Mouse (Mus musculus) limb, embryonic 15.5 days (tissue): ENCODE data around the gene Smyd3. TPM values are rescaled to one million over a fixed set of nuclear protein-coding genes. Genes with fewer than 3 reads are reported as not detected.

Experiments
- ATAC-seq: fragments of 200-750 bp; cut with Nextera tagmentation; 2 replicates; pipeline ENCODE4 v1.8.0; 2017; ENCODE audit warnings: low read depth, moderate TSS enrichment; ENCODE audit not compliant: insufficient number of reproducible peaks, low FRiP score, low TSS enrichment
- H3K27ac ChIP-seq: fragments of 300-500 bp; sonication (generic); 2 replicates; pipeline ENCODE4 v1.5.1; 2015; ENCODE audit warnings: moderate library complexity, mild to moderate bottlenecking, inconsistent platforms
- H3K27me3 ChIP-seq: fragments of 300-500 bp; sonication (generic); 2 replicates; pipeline ENCODE4 v1.6.1; 2015; ENCODE audit warnings: inconsistent platforms
- H3K36me3 ChIP-seq: fragments of 300-500 bp; sonication (generic); 2 replicates; pipeline ENCODE4 v1.6.1; 2015; ENCODE audit warnings: inconsistent platforms
- H3K4me1 ChIP-seq: fragments of 300-500 bp; sonication (generic); 2 replicates; pipeline ENCODE4 v1.6.1; 2015; ENCODE audit warnings: inconsistent platforms
- H3K4me2 ChIP-seq: fragments of 300-500 bp; sonication (generic); 2 replicates; pipeline ENCODE4 v1.6.1; 2015; ENCODE audit warnings: mild to moderate bottlenecking, inconsistent platforms
- H3K4me3 ChIP-seq: fragments of 300-500 bp; sonication (generic); 2 replicates; pipeline ENCODE4 v1.5.1; 2015; ENCODE audit warnings: mild to moderate bottlenecking, inconsistent platforms
- H3K9ac ChIP-seq: fragments of 300-500 bp; sonication (generic); 2 replicates; pipeline ENCODE4 v1.6.1; 2015; ENCODE audit warnings: inconsistent platforms
- H3K9me3 ChIP-seq: fragments of 300-500 bp; sonication (generic); 2 replicates; pipeline ENCODE4 v1.6.1; 2016; ENCODE audit warnings: inconsistent platforms
- WGBS: fragments of 180-500 bp; shearing (Covaris S2); methylation state at CpG from one replicate; pipeline ENCODE4 v1.1.7; 2015; 5-methylcytosine and 5-hydroxymethylcytosine counted together
- polyA plus RNA-seq: library from polyadenylated mRNA; unstranded; fragments of >200 nt; fragmentation: Nextera tagmentation; extraction: Ambion mirVana; gene quantifications from 2 replicates; pipeline ENCODE4 v1.2.1, GENCODE M21; 2015

Gene Smyd3
- polyA plus RNA-seq, 1 experiment from 2014 or later: 19.2 TPM

- no peak overlapping the region for H3K9ac ChIP-seq
- no peak overlapping the region for H3K4me2 ChIP-seq
- H3K9me3 ChIP-seq: no peaks in the 10 kb centered on the region
- H3K27ac ChIP-seq: no peak overlapping the region
- peaks cover 17% of the 10 kb centered on the region for H3K4me1 ChIP-seq
- ATAC-seq: no peak
- no peaks in the 10 kb centered on the region for H3K27me3 ChIP-seq
- H3K36me3 ChIP-seq: no peaks in the 10 kb centered on the region
- H3K4me3 ChIP-seq: no peak overlapping the region
- 24% methylated on average over 8 of the region's 8 CpGs for WGBS
Observed at GRCm38 (mm10) chr1:178978617-178979245, 539.1 kb downstream of the Smyd3 start.

DNA sequence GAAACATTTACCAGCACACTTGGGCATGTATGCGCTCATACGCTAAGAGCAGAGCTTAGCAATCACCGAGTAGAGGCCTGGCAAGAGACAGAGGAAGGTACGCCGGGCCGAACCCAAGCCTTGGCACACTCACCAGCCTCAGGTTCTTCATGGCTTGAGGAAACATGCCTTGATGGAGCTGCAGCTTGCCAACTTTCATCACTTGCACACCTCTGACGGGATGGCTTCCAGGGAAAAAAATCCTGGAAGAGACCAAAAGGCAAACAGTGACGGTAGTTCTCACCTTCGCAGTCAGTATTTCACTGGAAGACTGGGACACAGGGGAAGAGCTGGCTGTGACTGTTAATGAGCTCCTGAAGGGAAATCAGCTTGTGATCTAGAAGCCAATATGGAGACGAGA is 545.8 kb downstream of the Smyd3 start:
- H3K27me3 ChIP-seq: no peaks in the 10 kb centered on the region
- no peak overlapping the region for H3K4me3 ChIP-seq
- H3K9me3 ChIP-seq: no peaks in the 10 kb centered on the region
- no peak overlapping the region for H3K4me2 ChIP-seq
- no peak for ATAC-seq
- H3K4me1 ChIP-seq: peaks cover 3% of the 10 kb centered on the region; the same call in 1 of the 2 replicates
- no peaks in the 10 kb centered on the region for H3K36me3 ChIP-seq
- no peak overlapping the region for H3K27ac ChIP-seq
- 73% methylated on average over 10 of the region's 10 CpGs for WGBS
- H3K9ac ChIP-seq: no peak overlapping the region

DNA sequence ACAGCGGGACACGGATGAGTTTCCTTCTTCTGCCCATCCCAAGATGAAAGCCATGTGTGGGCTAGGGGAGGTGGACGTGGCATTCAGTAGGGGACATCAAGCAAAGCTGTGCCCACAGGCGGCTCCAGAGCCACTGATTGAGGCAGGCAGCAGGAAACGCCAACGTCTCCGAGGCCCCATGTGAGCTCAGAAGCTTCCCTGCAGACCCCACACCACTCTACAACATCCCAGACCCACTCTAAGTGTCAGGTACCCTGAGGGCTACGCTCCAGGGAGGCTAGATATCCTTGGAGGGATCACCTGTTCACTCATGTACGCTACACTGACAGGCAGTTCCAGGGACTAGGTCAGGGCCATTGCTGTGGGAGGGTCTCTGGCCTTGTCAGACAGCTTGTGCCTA is 556.2 kb downstream of the Smyd3 start:
- Histone ChIP-seq H3K4me3 (no peak overlapping the region), H3K27me3 (0 out of 2 replicates have a peak, but pooled peaks cover 9% of the 10 kb centered on the region), H3K9me3 (no peaks in the 10 kb centered on the region), H3K36me3 (no peaks in the 10 kb centered on the region), H3K4me2 (no peak overlapping the region), H3K27ac (no peak overlapping the region), H3K4me1 (peaks cover 16% of the 10 kb centered on the region), H3K9ac (no peak overlapping the region)
- 65% methylated on average over 9 of the region's 9 CpGs for WGBS
- no peak for ATAC-seq

- H3K27ac ChIP-seq: no peak overlapping the region
- 0 out of 2 replicates have a peak, but pooled peaks cover 2% of the 10 kb centered on the region for H3K36me3 ChIP-seq
- ATAC-seq: no peak
- H3K4me2 ChIP-seq: no peak overlapping the region
- no peak overlapping the region for H3K9ac ChIP-seq
- peaks cover 16% of the 10 kb centered on the region for H3K4me1 ChIP-seq
- WGBS: 31% methylated on average over 7 of the region's 7 CpGs
- H3K27me3 ChIP-seq: 0 out of 2 replicates have a peak, but pooled peaks cover 9% of the 10 kb centered on the region
- H3K4me3 ChIP-seq: no peak overlapping the region
- H3K9me3 ChIP-seq: no peaks in the 10 kb centered on the region
Observed at GRCm38 (mm10) chr1:178960015-178960559, 557.8 kb downstream of the Smyd3 start.

DNA sequence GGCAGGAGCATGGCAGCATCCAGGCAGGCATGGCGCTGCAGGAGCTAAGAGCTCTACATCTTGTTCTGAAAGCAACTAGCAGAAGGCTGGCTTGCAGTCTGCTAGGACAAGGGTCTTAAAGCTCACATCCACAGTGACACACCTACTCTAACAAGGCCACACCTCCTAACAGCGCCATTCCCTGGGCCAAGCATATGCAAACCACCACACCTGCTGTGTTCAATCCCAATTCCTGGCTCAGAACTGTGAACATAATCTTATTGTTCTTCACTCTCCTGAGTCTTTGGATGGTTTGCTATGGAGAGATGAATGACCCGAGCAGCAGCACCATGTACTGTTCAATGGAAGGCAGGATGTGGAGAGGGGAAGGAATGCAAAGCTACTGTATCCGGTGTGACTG is 559.2 kb downstream of the Smyd3 start:
- H3K4me1 ChIP-seq: peaks cover 16% of the 10 kb centered on the region
- H3K36me3 ChIP-seq: 0 out of 2 replicates have a peak, but pooled peaks cover 2% of the 10 kb centered on the region
- no peak overlapping the region for H3K9ac ChIP-seq
- 0 out of 2 replicates have a peak, but pooled peaks cover 9% of the 10 kb centered on the region for H3K27me3 ChIP-seq
- no peak overlapping the region for H3K27ac ChIP-seq
- 82% methylated on average over 4 of the region's 4 CpGs for WGBS
- H3K4me3 ChIP-seq: no peak overlapping the region
- H3K9me3 ChIP-seq: no peaks in the 10 kb centered on the region
- H3K4me2 ChIP-seq: no peak overlapping the region
- no peak for ATAC-seq

GRCm38 (mm10) chr1:178952910-178953309 is 564.9 kb downstream of the Smyd3 start:
- Histone ChIP-seq H3K9ac (no peak overlapping the region), H3K36me3 (0 out of 2 replicates have a peak, but pooled peaks cover 2% of the 10 kb centered on the region), H3K9me3 (no peaks in the 10 kb centered on the region), H3K4me2 (no peak overlapping the region), H3K27me3 (no peaks in the 10 kb centered on the region), H3K27ac (peak overlapping the region; percentile 43; the same call in 1 of the 2 replicates), H3K4me1 (peaks cover 13% of the 10 kb centered on the region), H3K4me3 (no peak overlapping the region)
- 31% methylated on average over 12 of the region's 12 CpGs for WGBS
- peak; percentile 30; the same call in 1 of the 2 replicates for ATAC-seq

DNA sequence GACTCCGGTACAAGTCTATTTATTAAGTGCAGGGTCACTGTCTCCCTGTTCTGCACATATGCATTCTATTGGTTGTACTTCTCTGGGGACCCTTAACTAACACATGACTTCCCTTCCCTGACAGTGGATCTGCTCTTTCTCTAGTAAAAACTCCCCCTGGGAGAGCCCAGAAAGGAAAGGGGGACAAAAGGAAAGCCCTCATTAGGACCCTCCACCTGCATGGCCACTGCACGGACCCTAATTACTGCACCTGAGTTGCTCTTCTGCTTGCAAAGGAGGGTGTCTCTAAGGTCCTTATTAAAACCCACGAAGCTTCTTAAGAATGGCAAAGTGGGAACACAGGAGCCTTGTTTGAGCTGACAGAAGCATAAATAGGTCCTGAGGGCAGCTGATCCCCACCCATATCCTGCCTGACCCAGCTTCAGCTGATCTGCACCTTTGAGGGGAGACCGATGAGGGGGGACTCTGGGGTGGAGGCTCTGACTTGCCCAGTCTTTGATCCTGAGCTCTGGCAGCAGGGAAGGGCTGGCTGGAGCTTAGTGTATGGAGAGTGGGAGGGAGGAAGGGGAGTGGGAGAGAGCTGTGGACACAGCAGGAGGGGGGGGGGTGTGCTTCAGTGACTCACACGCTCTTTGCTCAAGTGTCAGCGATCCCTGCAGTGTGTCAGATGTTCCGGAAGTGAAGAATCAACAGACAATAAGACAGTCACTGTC is 575.4 kb downstream of the Smyd3 start:
- H3K4me1 ChIP-seq: peaks cover 16% of the 10 kb centered on the region
- H3K27me3 ChIP-seq: 0 out of 2 replicates have a peak, but pooled peaks cover 2% of the 10 kb centered on the region
- no peak for ATAC-seq
- no peak overlapping the region for H3K4me2 ChIP-seq
- H3K9me3 ChIP-seq: no peaks in the 10 kb centered on the region
- H3K4me3 ChIP-seq: no peak overlapping the region
- no peaks in the 10 kb centered on the region for H3K36me3 ChIP-seq
- no peak overlapping the region for H3K9ac ChIP-seq
- WGBS: 31% methylated on average over 7 of the region's 7 CpGs
- no peak overlapping the region for H3K27ac ChIP-seq

GRCm38 (mm10) chr1:178940353-178940752 is 577.5 kb downstream of the Smyd3 start:
- Histone ChIP-seq H3K9me3 (no peaks in the 10 kb centered on the region), H3K27me3 (0 out of 2 replicates have a peak, but pooled peaks cover 2% of the 10 kb centered on the region), H3K4me1 (peaks cover 29% of the 10 kb centered on the region), H3K4me3 (no peak overlapping the region), H3K36me3 (no peaks in the 10 kb centered on the region), H3K9ac (no peak overlapping the region), H3K27ac (no peak overlapping the region), H3K4me2 (no peak overlapping the region)
- ATAC-seq: no peak
- 85% methylated on average over 4 of the region's 4 CpGs for WGBS

DNA sequence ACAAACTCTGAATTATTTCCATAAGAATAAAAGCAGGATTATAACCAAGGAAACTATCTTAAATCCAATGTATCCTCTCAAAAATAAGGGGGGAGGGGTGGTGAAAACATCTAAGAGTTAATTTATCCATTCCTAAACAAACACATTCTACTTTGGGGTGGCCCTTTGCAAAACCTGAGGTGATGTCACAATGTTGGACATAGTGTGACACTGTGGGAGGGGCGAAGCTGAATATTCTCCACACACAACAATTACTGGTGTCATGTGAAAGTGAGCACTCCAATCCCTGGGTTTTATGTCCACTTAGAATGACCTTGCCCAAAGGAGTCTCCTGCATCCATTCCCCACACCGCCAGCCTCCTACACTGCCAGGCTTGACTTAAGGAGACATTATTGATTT is 580.9 kb downstream of the Smyd3 start:
- Histone ChIP-seq H3K27me3 (0 out of 2 replicates have a peak, but pooled peaks cover 2% of the 10 kb centered on the region), H3K4me3 (no peak overlapping the region), H3K9me3 (no peaks in the 10 kb centered on the region), H3K27ac (no peak overlapping the region), H3K9ac (no peak overlapping the region), H3K36me3 (peaks cover 6% of the 10 kb centered on the region), H3K4me1 (peaks cover 46% of the 10 kb centered on the region), H3K4me2 (no peak overlapping the region)
- 91% methylated on average over 2 of the region's 2 CpGs for WGBS
- ATAC-seq: no peak

DNA sequence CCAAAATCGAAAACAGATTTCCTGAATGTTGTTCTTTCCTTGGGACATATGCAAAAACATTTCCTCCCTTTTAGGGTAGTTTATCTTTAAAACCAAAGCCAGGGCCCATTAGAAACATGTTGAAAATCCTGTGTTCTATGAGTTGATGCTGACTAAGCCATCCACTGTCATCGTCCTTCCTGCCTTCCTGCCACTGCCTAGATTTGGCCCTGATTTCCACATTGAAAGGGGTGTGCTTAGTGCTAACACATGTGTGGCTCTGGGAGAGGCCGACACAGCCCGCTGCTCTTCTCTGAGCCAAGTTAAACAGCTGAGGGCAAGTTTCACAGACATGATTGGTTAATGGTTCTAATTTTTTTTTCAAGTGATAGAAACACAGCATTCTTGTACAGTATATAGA is 581.4 kb downstream of the Smyd3 start:
- Histone ChIP-seq H3K4me2 (no peak overlapping the region; the same call in 1 of the 2 replicates), H3K36me3 (peaks cover 6% of the 10 kb centered on the region), H3K9ac (no peak overlapping the region), H3K4me1 (peaks cover 46% of the 10 kb centered on the region), H3K9me3 (no peaks in the 10 kb centered on the region), H3K27ac (peak overlapping the region; percentile 79; the same call in 1 of the 2 replicates), H3K4me3 (no peak overlapping the region), H3K27me3 (no peaks in the 10 kb centered on the region)
- 25% methylated on average over 4 of the region's 4 CpGs for WGBS
- peak; percentile 70; the same call in 1 of the 2 replicates for ATAC-seq

GRCm38 (mm10) chr1:178933953-178934637 is 583.7 kb downstream of the Smyd3 start:
- Histone ChIP-seq H3K9me3 (no peaks in the 10 kb centered on the region), H3K27me3 (no peaks in the 10 kb centered on the region), H3K9ac (no peak overlapping the region), H3K27ac (no peak overlapping the region), H3K4me3 (no peak overlapping the region), H3K4me1 (peaks cover 46% of the 10 kb centered on the region), H3K36me3 (peaks cover 6% of the 10 kb centered on the region), H3K4me2 (no peak overlapping the region)
- ATAC-seq: no peak
- WGBS: 51% methylated on average over 6 of the region's 6 CpGs
